Mouse (Mus musculus) brain, embryonic 18.5 days (tissue): ENCODE measurements around the gene Sik3.
"Not testable (repeated sequence)": the region's sequence is repeated elsewhere in the genome, so short reads cannot be mapped to it uniquely, and the experiment has no call there.

Experiments used
- DNase-seq: peaks from one replicate; pipeline ENCODE4 v3.0.0-alpha.2; 2012; ENCODE audit warnings: low read depth, low spot score

Gene Sik3

DNA sequence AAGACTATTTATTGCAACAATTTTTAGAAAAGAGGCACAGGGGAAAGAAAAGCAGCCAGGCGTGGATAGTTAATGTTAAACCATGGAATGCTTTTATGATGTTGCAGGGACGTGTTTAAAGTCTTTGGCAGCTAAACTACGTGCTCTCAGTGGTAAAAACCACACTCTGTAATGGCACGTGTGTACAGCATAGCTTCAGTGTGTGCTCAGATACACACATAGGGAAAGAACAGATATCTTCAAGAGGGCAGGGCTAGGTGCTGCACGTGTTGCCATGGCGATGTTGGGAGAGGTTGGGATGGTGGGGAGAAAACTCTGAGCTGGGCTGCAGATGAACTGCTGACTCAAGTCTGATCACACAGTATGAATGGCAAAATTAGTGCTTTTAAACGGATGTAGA, 90.5 kb downstream of the Sik3 start:
- DNase-seq, result no peak

DNA sequence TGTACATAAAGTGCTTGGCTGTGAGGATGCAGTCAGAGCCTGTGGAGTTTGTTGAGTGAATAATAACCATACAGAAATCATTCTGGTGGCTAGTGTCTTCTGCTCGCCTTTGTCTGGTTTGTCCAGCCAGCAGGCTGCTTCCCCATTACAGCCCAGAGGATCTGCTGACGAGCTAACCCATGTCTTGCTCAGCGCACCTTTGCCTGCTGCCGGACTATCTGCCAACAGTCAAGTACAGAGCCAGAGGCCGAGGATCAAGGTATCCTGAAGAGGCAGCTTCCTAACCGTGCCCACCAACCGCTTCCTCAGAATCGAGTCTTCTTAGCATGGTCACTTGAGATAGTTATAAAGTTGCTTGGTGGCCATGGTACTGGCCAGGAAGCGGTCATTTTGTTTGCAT, 93.5 kb downstream of the Sik3 start:
- DNase-seq, result no peak

GRCm38 (mm10) chr9:46110648-46111047, 98.0 kb downstream of the Sik3 start:
- DNase-seq, result no peak

GRCm38 (mm10) chr9:46111334-46111733, 98.7 kb downstream of the Sik3 start:
- DNase-seq, result no peak

DNA sequence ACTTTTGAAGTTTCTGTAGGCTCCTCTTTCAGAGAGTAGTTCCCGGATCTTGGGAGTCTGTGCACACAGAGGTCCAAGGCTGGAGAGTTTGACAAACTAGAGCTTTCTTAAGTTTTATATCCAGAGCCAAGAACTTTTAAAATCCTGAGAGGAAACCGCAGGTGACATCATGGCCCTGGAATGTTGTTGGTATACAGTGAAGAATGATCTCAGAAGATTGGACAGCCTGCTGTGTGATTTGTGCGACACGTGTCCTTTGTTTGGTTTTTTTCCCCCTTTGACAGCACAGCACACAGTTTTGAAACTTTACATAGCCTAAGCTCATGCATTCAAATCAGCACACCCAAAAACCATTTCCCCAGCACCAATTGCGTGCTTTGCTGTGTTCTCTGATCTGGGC, 99.6 kb downstream of the Sik3 start:
- DNase-seq, result no peak

DNA sequence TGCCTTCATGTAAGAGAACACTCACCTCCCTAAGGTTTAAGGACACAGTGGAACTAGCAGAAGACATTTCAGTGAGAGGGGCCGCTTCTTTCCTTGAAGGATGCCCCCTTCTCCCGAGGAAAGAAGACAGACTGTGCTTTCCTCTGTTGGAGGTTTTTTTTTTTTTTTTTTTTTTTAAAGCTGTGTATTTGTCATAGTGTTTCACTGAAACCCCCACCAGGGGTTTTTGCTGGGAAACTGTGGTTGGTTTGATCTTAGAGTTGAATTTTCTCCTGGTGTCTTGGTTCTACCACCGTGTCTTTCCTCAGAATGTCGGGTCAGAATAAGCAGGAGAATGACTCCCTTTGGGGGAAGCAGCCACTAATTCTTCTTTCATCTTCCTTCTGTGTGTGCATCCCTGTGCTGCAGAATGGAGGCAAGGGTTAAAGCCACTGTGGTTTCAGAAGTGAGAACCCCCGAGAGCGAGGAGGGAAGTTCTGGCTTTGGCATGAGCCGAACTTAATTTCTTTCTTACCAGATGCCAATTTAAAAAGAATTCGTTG, 106.3 kb downstream of the Sik3 start:
- DNase-seq, result no peak

- peak; percentile 32 for DNase-seq
These were observed 107.4 kb downstream of the Sik3 start for GRCm38 (mm10) chr9:46119943-46120441.

- DNase-seq, result no peak
These were observed 108.0 kb downstream of the Sik3 start for GRCm38 (mm10) chr9:46120468-46121253.

DNA sequence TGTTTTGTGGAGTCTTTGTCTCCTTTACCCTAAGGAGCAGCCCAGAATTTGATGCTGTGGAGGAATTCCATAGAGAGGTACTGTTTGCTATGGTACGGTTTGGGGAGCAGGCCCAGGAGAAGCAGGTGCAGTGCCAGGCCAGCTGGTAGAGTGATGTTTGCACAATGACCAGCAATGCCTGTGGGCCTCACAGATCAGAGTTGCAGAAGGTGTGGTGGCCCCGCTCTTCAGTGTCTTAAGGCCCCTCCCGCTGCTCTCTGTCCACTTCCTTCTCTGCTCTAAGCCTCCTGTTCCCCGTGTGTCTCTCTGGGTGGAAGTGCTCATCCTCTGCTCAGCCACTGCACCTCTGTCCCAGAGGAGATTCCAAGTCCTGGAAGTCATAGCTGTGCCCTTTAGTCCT, 108.9 kb downstream of the Sik3 start:
- DNase-seq, result no peak

DNA sequence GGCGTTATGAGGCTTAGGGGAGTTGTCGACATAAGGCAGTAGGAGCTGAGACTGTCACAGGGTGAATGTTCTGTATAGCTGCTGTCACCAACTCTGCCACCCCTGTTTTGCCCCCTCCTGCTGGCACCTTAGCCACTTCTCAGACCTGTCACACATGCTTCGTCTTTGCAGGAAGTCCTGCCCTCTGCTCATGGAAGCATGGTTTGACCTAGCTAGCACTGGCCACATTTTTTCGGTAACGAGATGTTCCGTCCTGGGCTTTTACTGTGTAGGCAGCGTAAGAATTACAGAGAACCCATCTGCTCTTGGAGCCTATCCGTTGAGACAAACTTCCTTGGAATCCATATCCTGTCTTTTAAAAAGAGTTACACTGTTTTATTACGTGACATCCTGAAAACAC, 110.1 kb downstream of the Sik3 start:
- DNase-seq, result no peak

- no peak for DNase-seq
These were observed 113.7 kb downstream of the Sik3 start for GRCm38 (mm10) chr9:46126295-46126694.

DNA sequence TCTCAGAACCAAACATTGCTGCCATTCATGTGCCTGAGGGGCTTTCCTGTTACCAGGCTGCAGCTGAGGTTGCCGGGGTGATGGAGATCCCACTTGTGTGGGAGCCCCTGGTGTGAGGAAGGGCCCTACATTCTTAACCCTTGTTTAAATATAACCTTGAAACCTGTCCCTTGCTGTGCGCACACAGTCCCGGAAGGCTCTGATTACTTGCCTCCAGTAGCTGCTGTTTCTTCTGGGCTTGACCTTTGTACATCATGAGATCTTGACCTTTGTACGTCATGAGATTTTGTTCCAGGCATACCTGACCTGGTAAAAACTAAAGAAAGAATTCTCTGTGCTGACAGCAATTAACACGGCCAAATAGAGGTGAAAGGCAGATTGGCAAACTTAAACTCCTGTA, 114.7 kb downstream of the Sik3 start:
- DNase-seq, result no peak

GRCm38 (mm10) chr9:46129241-46129640, 116.6 kb downstream of the Sik3 start:
- DNase-seq, result no peak

DNA sequence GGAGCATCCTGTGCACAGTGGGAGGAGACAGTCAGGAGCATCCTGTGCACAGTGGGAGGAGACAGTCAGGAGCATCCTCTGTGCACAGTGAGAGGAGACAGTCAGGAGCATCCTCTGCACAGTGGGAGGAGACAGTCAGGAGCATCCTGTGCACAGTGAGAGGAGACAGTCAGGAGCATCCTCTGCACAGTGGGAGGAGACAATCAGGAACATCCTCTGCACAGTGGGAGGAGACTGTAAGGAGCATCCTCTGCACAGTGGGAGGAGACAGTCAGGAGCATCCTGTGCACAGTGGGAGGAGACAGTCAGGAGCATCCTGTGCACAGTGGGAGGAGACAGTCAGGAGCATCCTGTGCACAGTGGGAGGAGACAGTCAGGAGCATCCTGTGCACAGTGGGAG, 120.2 kb downstream of the Sik3 start:
- not testable (repeated sequence) for DNase-seq

DNA sequence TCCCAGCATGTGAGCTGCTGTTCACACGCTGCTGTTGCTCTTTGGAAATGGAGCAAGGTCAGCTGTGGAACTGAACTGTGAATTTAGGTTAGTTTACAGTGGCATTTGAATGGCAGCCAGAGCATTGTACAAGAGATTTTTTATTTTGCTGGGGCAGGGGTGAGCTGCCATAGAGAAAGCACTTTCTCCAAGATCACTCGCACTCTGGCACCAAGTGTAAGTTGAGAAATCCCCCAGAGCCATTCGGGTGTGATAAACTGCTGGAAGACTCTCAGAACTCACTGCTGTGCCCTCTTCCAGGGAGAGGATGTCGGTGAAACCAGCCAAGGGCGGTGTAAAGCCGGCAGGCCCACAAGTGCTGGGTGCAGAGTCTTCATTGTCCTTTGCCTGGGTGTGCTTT, 126.2 kb downstream of the Sik3 start:
- no peak for DNase-seq

DNA sequence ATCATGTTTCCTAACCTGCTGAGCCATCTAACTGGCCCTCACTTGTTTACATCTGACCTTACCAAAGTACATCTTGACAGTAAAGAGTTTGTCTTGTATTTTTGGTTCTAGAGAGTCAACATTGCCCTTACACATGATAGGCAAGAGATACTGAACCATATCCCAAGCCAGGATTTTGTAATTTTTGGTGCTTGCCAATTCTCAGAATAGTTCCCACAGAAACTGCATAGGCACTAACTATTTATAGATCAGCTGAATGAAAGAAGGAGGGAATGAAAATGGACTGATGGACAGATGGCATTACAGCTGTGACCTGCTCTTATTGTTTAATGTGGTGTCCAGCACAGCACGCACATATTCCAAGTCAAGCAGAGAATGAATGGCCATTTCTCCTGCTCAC, 128.2 kb downstream of the Sik3 start:
- no peak for DNase-seq

GRCm38 (mm10) chr9:46142031-46142430, 129.4 kb downstream of the Sik3 start:
- no peak for DNase-seq

- no peak for DNase-seq
These were observed 129.9 kb downstream of the Sik3 start for GRCm38 (mm10) chr9:46142492-46142891.

DNA sequence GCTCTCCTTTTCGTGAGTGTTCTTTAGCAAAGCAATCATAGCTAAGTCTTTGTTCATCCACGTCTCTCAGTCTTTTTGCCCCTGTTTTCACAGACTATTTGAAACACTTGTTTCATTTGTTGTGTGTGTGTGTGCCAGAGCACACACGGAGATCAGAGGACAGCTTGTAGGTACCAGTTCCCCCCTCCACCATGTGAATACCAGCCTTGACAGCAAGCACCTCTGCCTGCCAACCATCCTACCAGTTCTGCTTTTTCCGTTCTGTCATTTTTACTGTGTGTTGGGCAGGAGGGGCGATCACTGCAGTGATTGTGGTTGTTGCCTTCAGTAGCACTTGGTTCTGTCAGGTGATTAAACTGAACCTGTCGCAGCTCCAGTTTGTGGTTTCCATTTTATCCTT, 132.4 kb downstream of the Sik3 start:
- no peak for DNase-seq

GRCm38 (mm10) chr9:46146437-46146836, 133.8 kb downstream of the Sik3 start:
- DNase-seq, result no peak

- no peak for DNase-seq
These were observed 136.1 kb downstream of the Sik3 start for GRCm38 (mm10) chr9:46148723-46149122.

- no peak for DNase-seq
These were observed 136.8 kb downstream of the Sik3 start for GRCm38 (mm10) chr9:46149392-46149791.

DNA sequence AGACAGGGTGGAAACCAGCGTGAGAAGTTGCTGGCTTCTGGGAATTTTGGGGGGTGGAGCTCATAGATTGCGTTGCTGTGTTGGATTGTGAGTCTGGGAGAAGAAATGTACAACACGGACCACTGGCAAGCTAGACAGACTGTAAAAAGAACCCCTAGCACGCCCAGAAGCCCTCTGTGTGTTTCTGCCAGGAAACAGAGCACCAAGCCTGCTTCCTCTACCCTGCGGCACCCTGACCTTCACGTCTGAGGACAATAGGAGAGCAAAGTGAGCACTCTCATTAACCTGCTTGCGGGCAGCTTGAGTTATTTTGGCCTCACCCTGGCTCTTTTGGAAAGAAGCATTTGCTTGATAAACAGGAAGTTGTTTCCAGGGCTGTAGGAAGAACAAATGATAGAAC, 137.5 kb downstream of the Sik3 start:
- DNase-seq, result no peak
